In genomic region chr8:91569874-91570273, GRCm38 (mm10) we compare ENCODE assay signal across 12 mouse cellular contexts.
DNase-seq lines count a peak whose midpoint lies in the region; ATAC-seq and TF ChIP-seq lines count a peak whose summit lies in the region.
"Had no signal": no experiment of that assay in that cellular context is flagged by ENCODE, and none has a peak within 500 bp of the region (broad histone marks: within the 10 kb centered on the region; RNA-seq: fewer than 3 reads in every experiment).

No protein-coding gene starts in this region.

- no peak overlapping the region for H3K27ac ChIP-seq in stomach, embryonic 15.5 days
- H3K27ac ChIP-seq in stomach, postnatal 0 days (replicated peaks) = no peak overlapping the region
- H3K27ac ChIP-seq: liver, embryonic 14.5 days had no signal

- no peaks in the 10 kb centered on the region for H3K9me3 ChIP-seq in stomach, embryonic 15.5 days
- no peaks in the 10 kb centered on the region for H3K9me3 ChIP-seq in stomach, postnatal 0 days (ENCODE audit: control insufficient read depth, low read length)

- H3K4me2 ChIP-seq in stomach, embryonic 15.5 days = peak overlapping the region; percentile 8; the same call in 1 of the 2 replicates
- H3K4me2 ChIP-seq in stomach, postnatal 0 days (replicated peaks; ENCODE audit: low read depth) = no peak overlapping the region

- no peak for TF ChIP-seq EP300 in stomach, postnatal 0 days (optimal IDR thresholded peaks at IDR 0.05)

- TF ChIP-seq CTCF in stomach, postnatal 0 days (IDR thresholded peaks at IDR 0.05; ENCODE audit: low read depth) = no peak

- no peak for ATAC-seq in stomach, embryonic 15.5 days (ENCODE audit: insufficient read depth, low FRiP score, low read depth)
- no peak for ATAC-seq in stomach, postnatal 0 days (ENCODE audit: low FRiP score, low TSS enrichment)
- ATAC-seq: hindbrain, embryonic 16.5 days had no signal

- H3K9ac ChIP-seq in stomach, embryonic 15.5 days = no peak overlapping the region; the same call in 1 of the 2 replicates
- H3K9ac ChIP-seq in stomach, postnatal 0 days (ENCODE audit: low read length) = no peak overlapping the region
- H3K9ac ChIP-seq: liver, embryonic 14.5 days had no signal

- intact Hi-C loops in left cerebral cortex, postnatal 14 days (cut with DNase I) = no loop called here

- 36% methylated on average over 11 of the region's 11 CpGs for WGBS in stomach, embryonic 15.5 days
- 38% methylated on average over 11 of the region's 11 CpGs for WGBS in stomach, postnatal 0 days

- H3K4me3 ChIP-seq in stomach, embryonic 15.5 days (replicated peaks) = no peak overlapping the region
- H3K4me3 ChIP-seq in stomach, postnatal 0 days (ENCODE audit: low read depth, low read length) = no peak overlapping the region

- DNase-seq in heart, adult 11 months = peak; percentile 88
- DNase-seq in heart, adult 8-10 months (ENCODE audit: low spot score) = no peak
- peak; percentile 22 to 26 for DNase-seq in left cerebral cortex, adult 18-20 months (ENCODE audit: low spot score in 2 of 2)
- no peak for DNase-seq in left cerebral cortex, postnatal 14 days (ENCODE audit: low spot score in 2 of 2)
- DNase-seq in stomach, postnatal 0 days (ENCODE audit: low spot score) = no peak
- peak; percentile 22 for DNase-seq in testis, postnatal 14 days (ENCODE audit: low spot score)
- DNase-seq in spleen, postnatal 36 days (ENCODE audit: low spot score in 2 of 2) = no peak
- DNase-seq: adrenal gland, postnatal 36 days; cerebellum, adult 18-20 months had no signal

- H3K4me1 ChIP-seq in stomach, embryonic 15.5 days = peaks cover 27% of the 10 kb centered on the region
- peaks cover 5% of the 10 kb centered on the region; the same call in 1 of the 2 replicates for H3K4me1 ChIP-seq in stomach, postnatal 0 days (replicated peaks; ENCODE audit: control insufficient read depth, insufficient read depth)

- H3K27me3 ChIP-seq in stomach, embryonic 15.5 days (replicated peaks) = no peaks in the 10 kb centered on the region
- no peaks in the 10 kb centered on the region for H3K27me3 ChIP-seq in stomach, postnatal 0 days (ENCODE audit: control insufficient read depth, insufficient read depth, low read length)

- H3K36me3 ChIP-seq in stomach, embryonic 15.5 days = no peaks in the 10 kb centered on the region
- no peaks in the 10 kb centered on the region for H3K36me3 ChIP-seq in stomach, postnatal 0 days (ENCODE audit: control insufficient read depth, insufficient read depth, low read length)

Comparison
In these comparisons a context has a peak if more than half of its experiments do, and no peak if none do; other contexts are left out.
1. DNase-seq: peak in heart, adult 11 months (single experiment), left cerebral cortex, adult 18-20 months (2 of 2) and testis, postnatal 14 days (single experiment); none in heart, adult 8-10 months (single experiment), left cerebral cortex, postnatal 14 days (0 of 2), stomach, postnatal 0 days (single experiment) and spleen, postnatal 36 days (0 of 2).